ENCODE assay signal across 13 mouse cellular contexts in genomic region chr1:172221297-172222063, GRCm38 (mm10). TPM values are rescaled to one million over a fixed set of nuclear protein-coding genes. Genes with fewer than 3 reads are reported as not detected.
A peak's percentile ranks its signal among the peaks of the same experiment; 100 is the strongest.
DNase-seq lines count a peak whose midpoint lies in the region; ATAC-seq and TF ChIP-seq lines count a peak whose summit lies in the region.
"Had no signal": no experiment of that assay in that cellular context is flagged by ENCODE, and none has a peak within 500 bp of the region (broad histone marks: within the 10 kb centered on the region; RNA-seq: fewer than 3 reads in every experiment).

No protein-coding gene starts in this region.

- H3K4me2 ChIP-seq in forebrain, embryonic 11.5 days (ENCODE audit: low read depth, low read length, severe bottlenecking): no peak overlapping the region
- H3K4me2 ChIP-seq in forebrain, embryonic 16.5 days (ENCODE audit: low read length): no peak overlapping the region
- no peak overlapping the region for H3K4me2 ChIP-seq in forebrain, embryonic 14.5 days (ENCODE audit: low read length)
- H3K4me2 ChIP-seq in limb, embryonic 14.5 days (replicated peaks; ENCODE audit: low read depth, low read length, severe bottlenecking): no peak overlapping the region
- H3K4me2 ChIP-seq: neural tube, embryonic 12.5 days had no signal

- H3K36me3 ChIP-seq in forebrain, embryonic 11.5 days (ENCODE audit: control insufficient read depth, insufficient read depth, low read length): no peaks in the 10 kb centered on the region
- no peaks in the 10 kb centered on the region for H3K36me3 ChIP-seq in forebrain, embryonic 16.5 days (ENCODE audit: control insufficient read depth, insufficient read depth)
- H3K36me3 ChIP-seq in forebrain, embryonic 14.5 days (ENCODE audit: control insufficient read depth, insufficient read depth, low read length): no peaks in the 10 kb centered on the region
- no peaks in the 10 kb centered on the region for H3K36me3 ChIP-seq in limb, embryonic 14.5 days (ENCODE audit: control insufficient read depth, insufficient read depth, low read length)
- H3K36me3 ChIP-seq: neural tube, embryonic 12.5 days had no signal

- ATAC-seq in forebrain, embryonic 11.5 days (replicated peaks; ENCODE audit: low FRiP score): no peak
- ATAC-seq in forebrain, embryonic 16.5 days: no peak
- no peak for ATAC-seq in forebrain, embryonic 14.5 days
- peak; percentile 79 for ATAC-seq in limb, embryonic 14.5 days (ENCODE audit: low FRiP score, low read depth)
- ATAC-seq in megakaryocyte-erythroid progenitor cell, adult 5-6 weeks (replicated peaks; ENCODE audit: low FRiP score, low TSS enrichment, poor library complexity, severe bottlenecking): no peak

- no peak for DNase-seq in forebrain, embryonic 11.5 days (ENCODE audit: low spot score)
- DNase-seq in layer of hippocampus, adult 2 months (ENCODE audit: low spot score in 2 of 2): no peak
- DNase-seq in layer of hippocampus, adult 8-10 months (ENCODE audit: low spot score in 2 of 2): no peak
- no peak for DNase-seq in forebrain, embryonic 14.5 days (ENCODE audit: low spot score)
- peak; percentile 78 for DNase-seq in limb, embryonic 14.5 days (ENCODE audit: low spot score)
- no peak for DNase-seq in testis, postnatal 14 days (ENCODE audit: low spot score)
- DNase-seq: kidney, adult 11 months had no signal

- H3K4me1 ChIP-seq in forebrain, embryonic 11.5 days (replicated peaks; ENCODE audit: control insufficient read depth, insufficient read depth, low read length): peaks cover 16% of the 10 kb centered on the region; the same call in 1 of the 2 replicates
- H3K4me1 ChIP-seq in forebrain, embryonic 16.5 days (replicated peaks; ENCODE audit: control insufficient read depth, insufficient read depth, low read length): peaks cover 31% of the 10 kb centered on the region
- H3K4me1 ChIP-seq in forebrain, embryonic 14.5 days (ENCODE audit: control insufficient read depth, insufficient read depth, low read length): peaks cover 43% of the 10 kb centered on the region
- peaks cover 43% of the 10 kb centered on the region for H3K4me1 ChIP-seq in limb, embryonic 14.5 days (ENCODE audit: control insufficient read depth, insufficient read depth, low read length)

- H3K27ac ChIP-seq in forebrain, embryonic 11.5 days (ENCODE audit: low read depth, low read length): no peak overlapping the region
- no peak overlapping the region for H3K27ac ChIP-seq in forebrain, embryonic 16.5 days (ENCODE audit: low read length)
- 0 out of 2 replicates have a peak overlapping the region, but pooled peaks have one; percentile 70 for H3K27ac ChIP-seq in layer of hippocampus, adult 2 months
- H3K27ac ChIP-seq in forebrain, embryonic 14.5 days (ENCODE audit: low read depth, low read length): peak overlapping the region; percentile 67
- peak overlapping the region; percentile 89 for H3K27ac ChIP-seq in limb, embryonic 14.5 days (replicated peaks; ENCODE audit: low read depth, low read length)
- H3K27ac ChIP-seq: liver, embryonic 14.5 days; neural tube, embryonic 12.5 days had no signal

- H3K27me3 ChIP-seq in forebrain, embryonic 11.5 days (ENCODE audit: control insufficient read depth, insufficient read depth, low read length): no peaks in the 10 kb centered on the region
- H3K27me3 ChIP-seq in forebrain, embryonic 16.5 days (replicated peaks; ENCODE audit: control insufficient read depth, insufficient read depth, low read length): no peaks in the 10 kb centered on the region
- H3K27me3 ChIP-seq in forebrain, embryonic 14.5 days (replicated peaks; ENCODE audit: control insufficient read depth, insufficient read depth, low read length): no peaks in the 10 kb centered on the region
- H3K27me3 ChIP-seq in limb, embryonic 14.5 days (ENCODE audit: control insufficient read depth, insufficient read depth, low read length): no peaks in the 10 kb centered on the region
- H3K27me3 ChIP-seq: neural tube, embryonic 12.5 days had no signal

- TF ChIP-seq POLR2A in limb, embryonic 14.5 days (IDR thresholded peaks at IDR 0.05; ENCODE audit: borderline replicate concordance, extremely low read depth, insufficient read depth, insufficient read length): no peak

- TF ChIP-seq CTCF in layer of hippocampus, adult 2 months (conservative IDR thresholded peaks at IDR 0.05): no peak

- peak overlapping the region; percentile 17; the same call in 1 of the 2 replicates for H3K9ac ChIP-seq in forebrain, embryonic 11.5 days (ENCODE audit: low read length)
- no peak overlapping the region for H3K9ac ChIP-seq in forebrain, embryonic 16.5 days (replicated peaks; ENCODE audit: low read depth, low read length)
- no peak overlapping the region; the same call in 1 of the 2 replicates for H3K9ac ChIP-seq in forebrain, embryonic 14.5 days (ENCODE audit: low read length)
- 0 out of 2 replicates have a peak overlapping the region, but pooled peaks have one; percentile 44 for H3K9ac ChIP-seq in limb, embryonic 14.5 days (ENCODE audit: low read depth, low read length, severe bottlenecking)
- H3K9ac ChIP-seq: liver, embryonic 14.5 days; neural tube, embryonic 12.5 days had no signal

- no peak overlapping the region for H3K4me3 ChIP-seq in forebrain, embryonic 11.5 days (ENCODE audit: low read depth, low read length)
- no peak overlapping the region for H3K4me3 ChIP-seq in forebrain, embryonic 16.5 days (replicated peaks; ENCODE audit: low read length)
- no peak overlapping the region for H3K4me3 ChIP-seq in layer of hippocampus, adult 2 months
- H3K4me3 ChIP-seq in forebrain, embryonic 14.5 days (ENCODE audit: low read depth, low read length): no peak overlapping the region
- no peak overlapping the region for H3K4me3 ChIP-seq in limb, embryonic 14.5 days (replicated peaks; ENCODE audit: low read length)
- H3K4me3 ChIP-seq: neural tube, embryonic 12.5 days had no signal

- 46% methylated on average over 11 of the region's 11 CpGs for WGBS in forebrain, embryonic 11.5 days
- WGBS in forebrain, embryonic 16.5 days: 39% methylated on average over 11 of the region's 11 CpGs
- WGBS in forebrain, embryonic 14.5 days: 44% methylated on average over 11 of the region's 11 CpGs
- 29% methylated on average over 11 of the region's 11 CpGs for WGBS in limb, embryonic 14.5 days

- no peaks in the 10 kb centered on the region for H3K9me3 ChIP-seq in forebrain, embryonic 11.5 days (ENCODE audit: control insufficient read depth, low read length)
- no peaks in the 10 kb centered on the region for H3K9me3 ChIP-seq in forebrain, embryonic 16.5 days (ENCODE audit: control insufficient read depth, low read length)
- no peaks in the 10 kb centered on the region for H3K9me3 ChIP-seq in forebrain, embryonic 14.5 days (replicated peaks; ENCODE audit: control insufficient read depth, low read length)
- H3K9me3 ChIP-seq in limb, embryonic 14.5 days (ENCODE audit: control insufficient read depth, low read length): no peaks in the 10 kb centered on the region
- H3K9me3 ChIP-seq: neural tube, embryonic 12.5 days had no signal

RNA-seq across cellular contexts. Expression of gene Casq1, which starts 1.8 kb away (rescaled TPM):
- polyA plus RNA-seq in forebrain, embryonic 11.5 days (2014; fragmentation: Nextera tagmentation; extraction: Ambion mirVana): 1.1 and 2.0 TPM in 2 replicates
- polyA plus RNA-seq in forebrain, embryonic 16.5 days (2015; fragmentation: Nextera tagmentation; extraction: Ambion mirVana): 4.7 and 7.2 TPM in 2 replicates
- under 1 TPM; 0.37 to 0.51 TPM for total RNA-seq in layer of hippocampus, adult 2 months (2021)
- total RNA-seq in layer of hippocampus, adult 8-10 months (2022): under 1 TPM in 3 of 4 experiments, not detected in 1; 0.67 to 0.91 (median 0.78) TPM
- polyA plus RNA-seq in forebrain, embryonic 14.5 days (2014; fragmentation: Nextera tagmentation; extraction: Ambion mirVana): 3.8 and 4.0 TPM in 2 replicates
- polyA plus RNA-seq in limb, embryonic 14.5 days (2012; rRNA removed): 13.3 and 17.8 TPM in 2 replicates
- 11.3 and 14.9 TPM in 2 replicates for polyA plus RNA-seq in limb, embryonic 14.5 days (2014; fragmentation: Nextera tagmentation; extraction: Ambion mirVana)
- total RNA-seq in megakaryocyte-erythroid progenitor cell, adult 5-6 weeks (2014; fragmentation: Nextera tagmentation): not detected in 2 replicates
- not detected in 2 replicates for total RNA-seq in megakaryocyte-erythroid progenitor cell, adult 5-6 weeks (2017)

RNA-seq across cellular contexts. Expression of gene Pea15a, which starts 14.9 kb away (rescaled TPM):
- polyA plus RNA-seq in forebrain, embryonic 11.5 days (2014; fragmentation: Nextera tagmentation; extraction: Ambion mirVana): 371 and 409 TPM in 2 replicates
- polyA plus RNA-seq in forebrain, embryonic 16.5 days (2015; fragmentation: Nextera tagmentation; extraction: Ambion mirVana): 472 and 511 TPM in 2 replicates
- total RNA-seq in layer of hippocampus, adult 2 months (2021): 100 to 1,000 TPM; 421 to 428 TPM
- 100 to 1,000 TPM; 445 to 463 (median 462) TPM for total RNA-seq in layer of hippocampus, adult 8-10 months (2022)
- polyA plus RNA-seq in forebrain, embryonic 14.5 days (2014; fragmentation: Nextera tagmentation; extraction: Ambion mirVana): 433 and 436 TPM in 2 replicates
- polyA plus RNA-seq in limb, embryonic 14.5 days (2012; rRNA removed): 106 and 108 TPM in 2 replicates
- polyA plus RNA-seq in limb, embryonic 14.5 days (2014; fragmentation: Nextera tagmentation; extraction: Ambion mirVana): 119 and 122 TPM in 2 replicates
- 0.50 and 4.7 TPM in 2 replicates for total RNA-seq in megakaryocyte-erythroid progenitor cell, adult 5-6 weeks (2014; fragmentation: Nextera tagmentation)
- total RNA-seq in megakaryocyte-erythroid progenitor cell, adult 5-6 weeks (2017): 2.0 TPM in 1 of 2 replicates, not detected in the other

RNA-seq across cellular contexts. Expression of gene Atp1a4, which starts 36.7 kb away (rescaled TPM):
- 0.08 TPM in 1 of 2 replicates, not detected in the other for polyA plus RNA-seq in forebrain, embryonic 11.5 days (2014; fragmentation: Nextera tagmentation; extraction: Ambion mirVana)
- polyA plus RNA-seq in forebrain, embryonic 16.5 days (2015; fragmentation: Nextera tagmentation; extraction: Ambion mirVana): 0.11 TPM in 1 of 2 replicates, not detected in the other
- not detected for total RNA-seq in layer of hippocampus, adult 2 months (2021)
- total RNA-seq in layer of hippocampus, adult 8-10 months (2022): not detected
- polyA plus RNA-seq in forebrain, embryonic 14.5 days (2014; fragmentation: Nextera tagmentation; extraction: Ambion mirVana): 0.08 and 0.12 TPM in 2 replicates
- polyA plus RNA-seq in limb, embryonic 14.5 days (2012; rRNA removed): 0.03 TPM in 1 of 2 replicates, not detected in the other
- polyA plus RNA-seq in limb, embryonic 14.5 days (2014; fragmentation: Nextera tagmentation; extraction: Ambion mirVana): not detected in 2 replicates
- total RNA-seq in megakaryocyte-erythroid progenitor cell, adult 5-6 weeks (2014; fragmentation: Nextera tagmentation): not detected in 2 replicates
- not detected in 2 replicates for total RNA-seq in megakaryocyte-erythroid progenitor cell, adult 5-6 weeks (2017)
- total RNA-seq: common myeloid progenitor, adult 5-6 weeks had no signal
- polyA plus RNA-seq: neural tube, embryonic 12.5 days; spleen, adult 2 months had no signal

RNA-seq across cellular contexts. Expression of gene Igsf8, which starts 40.0 kb away (rescaled TPM):
- 104 and 122 TPM in 2 replicates for polyA plus RNA-seq in forebrain, embryonic 11.5 days (2014; fragmentation: Nextera tagmentation; extraction: Ambion mirVana)
- polyA plus RNA-seq in forebrain, embryonic 16.5 days (2015; fragmentation: Nextera tagmentation; extraction: Ambion mirVana): 136 and 152 TPM in 2 replicates
- 100 to 1,000 TPM; 255 to 257 TPM for total RNA-seq in layer of hippocampus, adult 2 months (2021)
- total RNA-seq in layer of hippocampus, adult 8-10 months (2022): 100 to 1,000 TPM; 226 to 260 (median 236) TPM
- polyA plus RNA-seq in forebrain, embryonic 14.5 days (2014; fragmentation: Nextera tagmentation; extraction: Ambion mirVana): 132 and 147 TPM in 2 replicates
- polyA plus RNA-seq in limb, embryonic 14.5 days (2012; rRNA removed): 71.4 and 86.4 TPM in 2 replicates
- 49.8 and 50.1 TPM in 2 replicates for polyA plus RNA-seq in limb, embryonic 14.5 days (2014; fragmentation: Nextera tagmentation; extraction: Ambion mirVana)
- total RNA-seq in megakaryocyte-erythroid progenitor cell, adult 5-6 weeks (2014; fragmentation: Nextera tagmentation): 9.3 and 23.6 TPM in 2 replicates
- total RNA-seq in megakaryocyte-erythroid progenitor cell, adult 5-6 weeks (2017): 9.7 and 16.4 TPM in 2 replicates

Comparison
In these comparisons a context has a peak if more than half of its experiments do, and no peak if none do; other contexts are left out.
1. H3K27ac ChIP-seq: peak in layer of hippocampus, adult 2 months (single experiment), forebrain, embryonic 14.5 days (single experiment) and limb, embryonic 14.5 days (single experiment); none in forebrain, embryonic 11.5 days (single experiment) and forebrain, embryonic 16.5 days (single experiment).
2. H3K9ac ChIP-seq: peak in forebrain, embryonic 11.5 days (single experiment) and limb, embryonic 14.5 days (single experiment); none in forebrain, embryonic 16.5 days (single experiment) and forebrain, embryonic 14.5 days (single experiment).